Mouse (Mus musculus): ENCODE data around the gene BC030499. TPM values are rescaled to one million over a fixed set of nuclear protein-coding genes. Genes with fewer than 3 reads are reported as not detected.

BC030499 gene
- polyA plus RNA-seq, 1 experiment, result 0.63 TPM

DNA sequence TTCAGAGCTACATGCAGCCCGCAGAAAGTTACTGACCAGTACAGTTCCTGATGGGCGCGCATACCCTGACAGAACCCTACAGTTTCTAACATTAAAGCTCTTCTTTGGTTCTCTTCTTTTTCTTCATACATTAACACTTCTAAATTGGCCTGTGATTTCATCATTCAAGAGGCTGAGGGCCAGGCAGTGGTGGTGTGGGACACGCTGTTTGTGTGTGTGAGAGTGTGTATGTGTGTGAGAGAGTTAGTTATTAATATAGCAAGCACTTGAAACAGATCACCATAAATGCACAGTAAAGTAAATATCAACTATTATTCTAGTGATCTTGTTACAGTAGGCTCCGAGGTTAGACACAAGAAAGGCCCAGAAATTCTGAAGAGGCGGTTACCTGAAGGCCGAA, 10.3 kb downstream of the BC030499 start:
- no peak for TF ChIP-seq CTCF (IDR thresholded peaks at IDR 0.05; ENCODE audit: borderline replicate concordance, insufficient read depth, low read length)
- TF ChIP-seq POLR2A (IDR thresholded peaks at IDR 0.05; ENCODE audit: low read depth, low read length), result no peak
- peak overlapping the region; percentile 78 for H3K27ac ChIP-seq (ENCODE audit: insufficient read depth, low read length)
- H3K4me3 ChIP-seq (ENCODE audit: insufficient read depth, low read length), result peak overlapping the region; percentile 34
- no peaks in the 10 kb centered on the region for H3K4me1 ChIP-seq (ENCODE audit: control insufficient read depth, insufficient read depth, low read length)

DNA sequence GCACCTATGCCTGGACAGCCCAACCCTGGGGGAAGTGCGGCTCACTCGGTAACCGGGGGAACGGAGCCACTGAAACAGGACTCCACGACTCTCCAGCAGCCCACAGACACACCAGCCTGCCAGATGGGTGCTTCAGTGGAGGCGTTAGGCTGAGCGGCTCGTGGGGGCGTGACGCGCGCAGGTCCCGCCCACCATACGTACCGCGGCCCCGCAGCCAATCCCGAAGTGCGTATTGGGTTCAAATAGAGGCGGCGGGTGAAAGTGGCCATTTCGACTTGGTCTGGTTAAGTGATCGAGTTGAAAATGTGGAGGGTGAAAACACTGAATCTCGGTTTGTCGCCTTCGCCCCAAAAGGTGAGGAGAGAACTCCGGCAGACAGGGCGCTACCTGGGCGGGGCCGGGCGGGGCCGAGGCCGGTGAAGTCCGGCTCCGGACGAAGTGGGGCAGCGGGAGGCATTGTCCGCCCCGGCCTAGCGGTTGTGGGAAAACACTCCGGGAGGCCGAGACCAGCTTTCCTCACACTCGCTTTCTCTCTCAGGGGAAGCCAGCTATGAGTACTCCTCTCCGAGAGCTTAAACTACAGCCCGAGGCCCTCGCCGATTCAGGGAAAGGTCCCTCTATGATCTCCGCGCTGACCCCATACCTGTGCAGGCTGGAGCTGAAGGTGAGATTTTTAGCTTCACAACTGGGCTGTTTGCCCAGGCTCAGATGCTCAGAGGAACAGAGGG, 10.9 kb downstream of the BC030499 start, which contains the start of gene Spag5:
Gene Spag5 (plus strand): TSS at position 173 of the 728 bp plus-strand sequence.
- H3K4me1 ChIP-seq (ENCODE audit: control insufficient read depth, insufficient read depth, low read length), result no peaks in the 10 kb centered on the region; the same call in 1 of the 2 replicates
- H3K27ac ChIP-seq (ENCODE audit: insufficient read depth, low read length), result peak within 1 kb of the TSS; percentile 78
- TF ChIP-seq CTCF (IDR thresholded peaks at IDR 0.05; ENCODE audit: borderline replicate concordance, insufficient read depth, low read length) (no peak), POLR2A (IDR thresholded peaks at IDR 0.05; ENCODE audit: low read depth, low read length) (peak; percentile 87)
- peak within 1 kb of the TSS; percentile 65 for H3K4me3 ChIP-seq (ENCODE audit: insufficient read depth, low read length)

DNA sequence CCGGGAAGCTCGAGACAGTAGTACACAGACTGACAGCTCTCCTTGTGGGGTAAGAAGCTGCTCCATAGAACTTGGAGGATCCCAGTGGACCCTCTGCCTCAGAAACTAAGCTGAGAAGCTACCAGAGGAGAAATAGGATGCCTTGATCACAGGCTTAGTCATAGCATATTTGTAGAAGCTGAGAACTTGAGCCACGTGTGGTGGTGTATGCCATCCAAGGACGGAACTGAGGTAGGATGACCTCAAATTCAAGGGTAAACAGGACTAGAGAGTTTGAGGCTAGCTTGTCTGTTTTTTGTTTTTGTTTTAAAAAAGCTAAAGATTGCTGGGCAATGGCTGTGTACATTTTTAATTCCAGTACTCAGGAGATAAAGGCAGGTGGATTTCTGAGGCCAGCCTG, 14.6 kb downstream of the BC030499 start:
- Histone ChIP-seq H3K4me1 (ENCODE audit: control insufficient read depth, insufficient read depth, low read length) (peaks cover 3% of the 10 kb centered on the region), H3K27ac (ENCODE audit: insufficient read depth, low read length) (no peak overlapping the region), H3K4me3 (ENCODE audit: insufficient read depth, low read length) (no peak overlapping the region)
- TF ChIP-seq CTCF (IDR thresholded peaks at IDR 0.05; ENCODE audit: borderline replicate concordance, insufficient read depth, low read length) (no peak), POLR2A (IDR thresholded peaks at IDR 0.05; ENCODE audit: low read depth, low read length) (no peak)

DNA sequence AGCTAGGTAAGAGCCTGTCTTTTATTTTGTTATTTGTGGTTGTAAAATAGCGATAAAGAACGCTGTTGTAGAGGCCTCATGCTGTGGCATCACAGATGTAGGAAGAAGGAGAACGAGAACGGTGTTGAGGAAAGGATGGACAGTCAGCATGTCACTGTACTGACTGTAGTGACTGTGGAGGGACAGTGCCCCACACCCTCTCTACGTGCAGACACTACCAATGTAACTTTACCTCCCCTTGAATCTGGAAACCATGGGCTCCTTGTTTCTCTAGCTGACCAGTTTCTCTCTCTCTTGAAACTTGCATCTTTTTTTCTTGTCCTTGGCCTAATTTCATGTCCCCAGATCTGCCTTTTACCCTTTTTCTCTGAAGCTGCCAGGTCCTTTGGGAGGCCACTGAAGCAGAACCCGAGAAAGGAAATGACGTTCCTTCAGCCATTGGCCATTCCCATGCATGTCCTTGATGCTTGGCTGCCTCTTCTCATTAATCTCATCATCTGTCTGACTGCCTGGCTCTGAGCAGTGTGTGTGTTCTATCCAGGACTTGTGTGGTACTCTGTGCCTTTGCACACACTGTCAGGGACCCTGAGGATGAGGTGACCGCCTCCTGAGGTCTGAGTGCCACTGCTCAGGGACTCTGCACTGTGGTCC, 20.3 kb downstream of the BC030499 start:
- Histone ChIP-seq H3K27ac (ENCODE audit: insufficient read depth, low read length) (no peak overlapping the region), H3K4me1 (ENCODE audit: control insufficient read depth, insufficient read depth, low read length) (peaks cover 3% of the 10 kb centered on the region), H3K4me3 (ENCODE audit: insufficient read depth, low read length) (no peak overlapping the region)
- TF ChIP-seq CTCF (IDR thresholded peaks at IDR 0.05; ENCODE audit: borderline replicate concordance, insufficient read depth, low read length) (no peak), POLR2A (IDR thresholded peaks at IDR 0.05; ENCODE audit: low read depth, low read length) (no peak)

DNA sequence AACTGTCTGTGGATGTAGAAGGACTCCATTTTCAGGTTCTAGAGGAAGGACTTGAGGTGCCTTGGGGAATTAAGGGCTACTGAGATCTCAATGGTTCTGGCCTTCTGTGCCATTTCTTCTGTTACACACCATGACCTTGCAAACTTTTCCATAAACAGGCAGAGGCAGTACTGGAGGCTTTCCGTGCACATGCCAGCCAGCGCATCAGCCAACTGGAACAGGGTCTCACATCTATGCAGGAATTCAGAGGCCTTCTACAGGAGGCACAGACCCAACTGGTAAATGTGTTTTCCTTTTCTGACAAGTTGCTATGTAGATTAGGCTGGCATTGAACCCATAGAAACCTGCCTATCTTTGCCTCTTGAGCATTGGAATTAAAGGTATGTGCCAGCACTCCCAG, 23.0 kb downstream of the BC030499 start:
- TF ChIP-seq POLR2A (IDR thresholded peaks at IDR 0.05; ENCODE audit: low read depth, low read length) (no peak), CTCF (IDR thresholded peaks at IDR 0.05; ENCODE audit: borderline replicate concordance, insufficient read depth, low read length) (no peak)
- H3K27ac ChIP-seq (ENCODE audit: insufficient read depth, low read length), result no peak overlapping the region
- no peaks in the 10 kb centered on the region for H3K4me1 ChIP-seq (ENCODE audit: control insufficient read depth, insufficient read depth, low read length)
- H3K4me3 ChIP-seq (ENCODE audit: insufficient read depth, low read length), result no peak overlapping the region

DNA sequence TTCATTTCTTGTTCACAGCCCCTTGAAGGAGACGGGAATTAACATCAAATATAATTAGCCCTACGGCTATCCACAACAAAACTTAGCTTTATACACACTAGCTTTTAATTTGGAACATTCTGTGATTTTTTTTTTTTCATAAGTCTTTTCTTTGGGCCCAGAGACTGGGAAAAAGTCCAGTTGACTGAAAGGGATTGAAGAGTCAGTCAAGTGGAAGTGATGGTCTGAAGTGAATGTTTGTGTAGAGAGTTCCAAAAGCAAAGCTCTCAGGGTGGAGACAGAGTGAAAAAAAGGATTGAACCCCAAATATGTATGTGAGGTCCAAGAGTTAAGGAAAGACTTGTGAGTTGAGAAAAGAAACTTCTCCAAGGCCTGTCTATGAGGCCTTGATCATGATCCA, 27.8 kb downstream of the BC030499 start:
- Histone ChIP-seq H3K4me1 (ENCODE audit: control insufficient read depth, insufficient read depth, low read length) (no peaks in the 10 kb centered on the region), H3K4me3 (ENCODE audit: insufficient read depth, low read length) (no peak overlapping the region), H3K27ac (ENCODE audit: insufficient read depth, low read length) (no peak overlapping the region)
- no peak for TF ChIP-seq POLR2A (IDR thresholded peaks at IDR 0.05; ENCODE audit: low read depth, low read length)
- TF ChIP-seq CTCF (IDR thresholded peaks at IDR 0.05; ENCODE audit: borderline replicate concordance, insufficient read depth, low read length), result no peak

DNA sequence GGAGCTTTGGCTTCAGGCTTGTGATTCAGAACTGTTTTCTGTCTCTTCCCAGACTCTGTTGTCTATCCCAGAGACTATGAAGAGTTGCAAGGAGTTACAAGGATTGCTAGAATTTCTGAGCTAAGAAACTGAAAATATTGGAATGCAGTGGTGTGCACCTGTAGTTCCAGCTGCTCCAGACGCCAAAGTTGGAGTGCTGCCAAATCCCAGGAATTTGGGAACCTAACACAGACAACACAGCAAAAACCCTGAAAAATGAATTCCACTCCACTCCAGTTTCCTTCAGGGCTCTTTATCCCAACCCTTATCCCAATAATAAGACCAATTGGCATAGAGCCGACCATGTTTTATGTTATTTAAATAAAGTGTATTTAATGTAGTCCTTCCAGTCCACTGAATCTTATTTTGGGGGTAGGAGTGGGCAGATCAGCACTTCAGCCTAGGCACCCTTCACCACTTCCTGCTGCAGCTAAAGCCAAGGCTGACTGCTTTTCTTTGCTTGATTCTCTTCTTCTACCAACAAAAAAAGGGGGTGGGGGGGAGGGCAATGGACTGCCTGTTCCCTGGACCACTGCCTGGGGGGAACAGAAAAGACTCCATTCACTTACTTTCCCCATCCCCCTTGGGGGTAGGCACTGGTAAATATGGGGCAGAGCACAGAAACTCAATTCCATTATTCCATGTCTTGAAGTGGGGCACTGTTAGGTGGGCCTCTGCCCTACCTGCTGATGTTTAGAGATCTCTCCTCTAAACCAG, 31.6 kb downstream of the BC030499 start:
- Histone ChIP-seq H3K4me3 (ENCODE audit: insufficient read depth, low read length) (no peak overlapping the region), H3K27ac (ENCODE audit: insufficient read depth, low read length) (no peak overlapping the region), H3K4me1 (ENCODE audit: control insufficient read depth, insufficient read depth, low read length) (no peaks in the 10 kb centered on the region)
- TF ChIP-seq CTCF (IDR thresholded peaks at IDR 0.05; ENCODE audit: borderline replicate concordance, insufficient read depth, low read length) (no peak), POLR2A (IDR thresholded peaks at IDR 0.05; ENCODE audit: low read depth, low read length) (no peak)

DNA sequence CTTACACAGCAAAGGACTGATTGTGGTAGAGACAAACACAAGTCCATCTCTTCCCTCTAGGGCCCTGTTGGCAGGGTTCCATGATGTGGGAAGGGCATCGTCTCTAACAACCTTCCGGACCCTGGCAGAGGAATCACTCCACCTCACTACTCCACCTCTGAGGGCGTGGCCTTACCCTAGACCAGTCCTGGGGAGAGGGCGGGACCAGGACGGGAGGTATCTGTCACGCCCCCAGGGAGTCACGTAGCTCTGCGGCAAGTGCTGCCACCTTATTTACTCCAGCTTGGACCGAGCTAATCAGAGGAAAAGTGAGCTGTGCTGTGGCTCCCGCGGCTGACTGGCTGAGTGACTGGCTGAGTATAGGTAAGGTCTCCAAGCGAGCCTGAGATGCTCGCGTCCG, 32.2 kb downstream of the BC030499 start, which contains the start of gene Aldoc:
Gene Aldoc (plus strand): TSS at position 109 of the 400 bp plus-strand sequence.
- no peak within 1 kb of the TSS for H3K4me3 ChIP-seq (ENCODE audit: insufficient read depth, low read length)
- no peaks in the 10 kb centered on the region for H3K4me1 ChIP-seq (ENCODE audit: control insufficient read depth, insufficient read depth, low read length)
- no peak within 1 kb of the TSS for H3K27ac ChIP-seq (ENCODE audit: insufficient read depth, low read length)
- TF ChIP-seq POLR2A (IDR thresholded peaks at IDR 0.05; ENCODE audit: low read depth, low read length), result peak; percentile 18; the same call in 1 of the 2 replicates
- TF ChIP-seq CTCF (IDR thresholded peaks at IDR 0.05; ENCODE audit: borderline replicate concordance, insufficient read depth, low read length), result no peak

DNA sequence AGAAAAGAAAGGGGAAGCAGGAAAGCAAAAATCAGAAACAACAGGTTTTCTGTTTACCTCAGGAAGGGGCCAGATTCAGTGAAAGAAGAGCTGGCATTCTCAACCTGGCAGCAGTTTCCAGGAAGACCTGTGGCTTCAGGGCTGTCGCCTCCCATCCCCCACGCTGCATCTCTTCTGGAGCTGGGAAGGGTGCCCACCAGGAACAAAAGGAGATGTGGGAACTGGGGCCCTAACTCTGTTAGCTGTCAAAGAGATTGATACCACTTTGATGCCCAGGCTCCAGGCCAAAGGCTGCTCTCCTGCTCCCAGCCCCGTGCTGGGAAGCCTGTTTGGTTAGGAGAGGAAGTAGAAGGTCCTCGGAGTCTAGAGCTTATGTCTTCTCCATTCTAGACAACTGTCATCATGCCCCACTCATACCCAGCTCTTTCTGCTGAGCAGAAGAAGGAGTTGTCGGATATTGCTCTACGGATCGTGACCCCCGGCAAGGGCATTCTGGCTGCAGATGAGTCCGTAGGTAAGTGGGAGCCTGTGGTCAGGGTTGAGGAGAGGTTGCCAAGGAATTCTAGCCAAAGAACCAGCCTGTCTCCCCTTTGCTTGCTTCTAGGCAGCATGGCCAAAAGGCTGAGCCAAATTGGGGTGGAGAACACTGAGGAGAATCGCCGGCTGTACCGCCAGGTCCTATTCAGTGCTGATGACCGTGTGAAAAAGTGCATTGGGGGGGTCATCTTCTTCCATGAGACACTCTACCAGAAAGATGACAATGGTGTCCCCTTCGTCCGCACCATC, 33.6 kb downstream of the BC030499 start:
- TF ChIP-seq CTCF (IDR thresholded peaks at IDR 0.05; ENCODE audit: borderline replicate concordance, insufficient read depth, low read length), result no peak
- TF ChIP-seq POLR2A (IDR thresholded peaks at IDR 0.05; ENCODE audit: low read depth, low read length), result no peak
- Histone ChIP-seq H3K27ac (ENCODE audit: insufficient read depth, low read length) (no peak overlapping the region), H3K4me3 (ENCODE audit: insufficient read depth, low read length) (no peak overlapping the region), H3K4me1 (ENCODE audit: control insufficient read depth, insufficient read depth, low read length) (no peaks in the 10 kb centered on the region)

Data from embryonic fibroblast, embryonic 13.5 days (primary cell).